Mouse (Mus musculus) midbrain, embryonic 14.5 days (tissue): Measurements from ENCODE around the gene Hoxc12. TPM values are rescaled to one million over a fixed set of nuclear protein-coding genes. Genes with fewer than 3 reads are reported as not detected.

ENCODE experiments used
- ATAC-seq: fragments of 200-750 bp; cut with Nextera tagmentation; 2 replicates; pipeline ENCODE4 v1.8.0; 2017; ENCODE audit warnings: moderate number of reproducible peaks, moderate library complexity; ENCODE audit not compliant: low FRiP score, low TSS enrichment
- DNase-seq: peaks from one replicate; pipeline ENCODE4 v3.0.0-alpha.2; 2015
- H3K27ac ChIP-seq: fragments of 300-500 bp; sonication (generic); replicated peaks from 2 replicates; pipeline ENCODE4 v1.5.1; 2014; ENCODE audit warnings: mild to moderate bottlenecking, low read depth, low read length, moderate library complexity
- H3K27me3 ChIP-seq: fragments of 300-500 bp; sonication (generic); 2 replicates; pipeline ENCODE4 v1.6.1; 2014; ENCODE audit warnings: low read length, control low read depth, mixed read lengths; ENCODE audit not compliant: control insufficient read depth, insufficient read depth
- H3K36me3 ChIP-seq: fragments of 300-500 bp; sonication (generic); 2 replicates; pipeline ENCODE4 v1.6.1; 2014; ENCODE audit warnings: low read length, control low read depth; ENCODE audit not compliant: control insufficient read depth, insufficient read depth
- H3K4me1 ChIP-seq: fragments of 300-500 bp; sonication (generic); 2 replicates; pipeline ENCODE4 v1.6.1; 2014; ENCODE audit warnings: mild to moderate bottlenecking, antibody characterized with exemption, low read length, control low read depth; ENCODE audit not compliant: control insufficient read depth, insufficient read depth
- H3K4me2 ChIP-seq: fragments of 300-500 bp; sonication (generic); 2 replicates; pipeline ENCODE4 v1.6.1; 2014; ENCODE audit warnings: mild to moderate bottlenecking, low read length, moderate library complexity
- H3K4me3 ChIP-seq: fragments of 300-500 bp; sonication (generic); replicated peaks from 2 replicates; pipeline ENCODE4 v1.5.1; 2014; ENCODE audit warnings: low read depth, low read length
- H3K9ac ChIP-seq: fragments of 300-500 bp; sonication (generic); replicated peaks from 2 replicates; pipeline ENCODE4 v1.6.1; 2014; ENCODE audit warnings: mild to moderate bottlenecking, low read length, moderate library complexity
- H3K9me3 ChIP-seq: fragments of 300-500 bp; sonication (generic); 2 replicates; pipeline ENCODE4 v1.6.1; 2016; ENCODE audit warnings: low read length, control low read depth, mixed read lengths; ENCODE audit not compliant: control insufficient read depth
- WGBS: fragments of 180-500 bp; shearing (Covaris S2); extraction: QIAGEN DNeasy Blood & Tissue Kit; methylation state at CpG from one replicate; pipeline ENCODE4 v1.1.7; 2014; 5-methylcytosine and 5-hydroxymethylcytosine counted together
- polyA plus RNA-seq: library from polyadenylated mRNA; unstranded; fragments of >200 nt; fragmentation: Nextera tagmentation; extraction: Ambion mirVana; gene quantifications from 2 replicates; pipeline ENCODE4 v1.2.1, GENCODE M21; 2014

Hoxc12 gene
- polyA plus RNA-seq, 1 experiment from 2014 or later = not detected

- ATAC-seq = no peak
- Histone ChIP-seq H3K27me3 (peaks cover 100% of the 10 kb centered on the region), H3K9me3 (no peaks in the 10 kb centered on the region), H3K4me1 (no peaks in the 10 kb centered on the region), H3K4me2 (no peak overlapping the region), H3K9ac (no peak overlapping the region), H3K36me3 (no peaks in the 10 kb centered on the region), H3K4me3 (no peak overlapping the region), H3K27ac (no peak overlapping the region)
- DNase-seq = no peak
- under 1% methylated on average over 23 of the region's 23 CpGs for WGBS
Observed at GRCm38 (mm10) chr15:102931706-102932358, 4.7 kb upstream of the Hoxc12 start.

- Histone ChIP-seq H3K27me3 (peaks cover 100% of the 10 kb centered on the region), H3K36me3 (no peaks in the 10 kb centered on the region), H3K27ac (no peak overlapping the region), H3K9me3 (no peaks in the 10 kb centered on the region), H3K4me1 (no peaks in the 10 kb centered on the region), H3K4me3 (no peak overlapping the region), H3K9ac (no peak overlapping the region), H3K4me2 (no peak overlapping the region)
- 2% methylated on average over 12 of the region's 12 CpGs for WGBS
- ATAC-seq = no peak
- no peak for DNase-seq
Observed at GRCm38 (mm10) chr15:102934438-102934837, 2.1 kb upstream of the Hoxc12 start.

- no peak for ATAC-seq
Observed at GRCm38 (mm10) chr15:102934897-102935296, 1.7 kb upstream of the Hoxc12 start.

GRCm38 (mm10) chr15:102937036-102937666 is 594 bp downstream of the Hoxc12 start:
- Histone ChIP-seq H3K4me1 (no peaks in the 10 kb centered on the region), H3K4me3 (no peak overlapping the region), H3K9me3 (no peaks in the 10 kb centered on the region), H3K36me3 (no peaks in the 10 kb centered on the region), H3K9ac (no peak overlapping the region), H3K27me3 (peaks cover 100% of the 10 kb centered on the region), H3K27ac (no peak overlapping the region), H3K4me2 (no peak overlapping the region)
- DNase-seq (no peak), ATAC-seq (no peak)
- 1% methylated on average over 50 of the region's 50 CpGs for WGBS

More at GRCm38 (mm10) chr15:102934897-102935296, 1.7 kb upstream of the Hoxc12 start:
- no peak for DNase-seq
- Histone ChIP-seq H3K9ac (no peak overlapping the region), H3K4me1 (no peaks in the 10 kb centered on the region), H3K27me3 (peaks cover 100% of the 10 kb centered on the region), H3K36me3 (no peaks in the 10 kb centered on the region), H3K9me3 (no peaks in the 10 kb centered on the region), H3K4me3 (no peak overlapping the region), H3K4me2 (no peak overlapping the region), H3K27ac (no peak overlapping the region)
- under 1% methylated on average over 27 of the region's 27 CpGs for WGBS

- ATAC-seq (no peak), DNase-seq (no peak)
- Histone ChIP-seq H3K27ac (no peak overlapping the region), H3K4me2 (no peak overlapping the region), H3K9me3 (no peaks in the 10 kb centered on the region), H3K4me1 (no peaks in the 10 kb centered on the region), H3K4me3 (no peak overlapping the region), H3K27me3 (peaks cover 99% of the 10 kb centered on the region), H3K36me3 (no peaks in the 10 kb centered on the region), H3K9ac (no peak overlapping the region)
- 1% methylated on average over 34 of the region's 34 CpGs for WGBS
Observed at GRCm38 (mm10) chr15:102939256-102940155, 2.9 kb downstream of the Hoxc12 start.

- no peaks in the 10 kb centered on the region for H3K36me3 ChIP-seq
- no peak overlapping the region; the same call in 1 of the 2 replicates for H3K4me3 ChIP-seq
- no peak overlapping the region for H3K27ac ChIP-seq
- no peaks in the 10 kb centered on the region for H3K9me3 ChIP-seq
- under 1% methylated on average over 51 of the region's 53 CpGs for WGBS
- DNase-seq (no peak), ATAC-seq (no peak)
- H3K4me2 ChIP-seq = peak overlapping the region; percentile 33
- H3K4me1 ChIP-seq = no peaks in the 10 kb centered on the region
- H3K9ac ChIP-seq = no peak overlapping the region
- H3K27me3 ChIP-seq = peaks cover 99% of the 10 kb centered on the region
Observed at GRCm38 (mm10) chr15:102942739-102943467, 6.3 kb downstream of the Hoxc12 start.

DNA sequence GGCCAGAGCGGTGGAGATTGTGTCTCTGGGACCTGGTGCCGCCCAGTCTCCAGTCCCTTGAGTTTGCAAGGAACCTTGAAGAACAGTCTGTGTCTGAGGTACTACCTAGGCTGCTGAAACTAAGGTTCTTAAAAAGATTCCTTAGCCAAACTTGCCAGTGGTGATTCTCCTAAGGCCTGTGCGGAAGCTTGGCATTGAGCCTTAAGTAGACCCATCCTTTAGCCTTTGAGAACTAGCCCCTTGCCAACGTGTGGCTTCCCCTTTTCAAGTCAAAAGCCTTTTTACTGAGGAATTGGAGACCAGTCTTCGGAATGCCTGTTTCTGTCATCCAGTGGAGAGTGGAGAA is 6.9 kb downstream of the Hoxc12 start:
- WGBS = 2% methylated on average over 5 of the region's 5 CpGs

More for the DNA sequence above, 6.9 kb downstream of the Hoxc12 start:
- no peak overlapping the region for H3K4me2 ChIP-seq
- no peak overlapping the region for H3K9ac ChIP-seq
- no peak for ATAC-seq
- no peak for DNase-seq
- H3K4me3 ChIP-seq = no peak overlapping the region
- H3K36me3 ChIP-seq = no peaks in the 10 kb centered on the region
- peaks cover 99% of the 10 kb centered on the region for H3K27me3 ChIP-seq
- H3K9me3 ChIP-seq = no peaks in the 10 kb centered on the region
- no peaks in the 10 kb centered on the region for H3K4me1 ChIP-seq
- no peak overlapping the region for H3K27ac ChIP-seq
